Mouse (Mus musculus) heart, embryonic 11.5 days (tissue): ENCODE results near the gene Rtl5. TPM values are rescaled to one million over a fixed set of nuclear protein-coding genes. Genes with fewer than 3 reads are reported as not detected.

Source experiments
- ATAC-seq: fragments of 200-750 bp; cut with Nextera tagmentation; replicated peaks from 2 replicates; pipeline ENCODE4 v1.8.0; 2017; ENCODE audit warnings: moderate library complexity; ENCODE audit not compliant: insufficient number of reproducible peaks, low FRiP score, low TSS enrichment
- H3K27ac ChIP-seq: fragments of 300-500 bp; sonication (generic); 2 replicates; pipeline ENCODE4 v1.5.1; 2014; ENCODE audit warnings: mild to moderate bottlenecking, low read depth, low read length
- H3K27me3 ChIP-seq: fragments of 300-500 bp; sonication (generic); 2 replicates; pipeline ENCODE4 v1.6.1; 2014; ENCODE audit warnings: mild to moderate bottlenecking, low read length, mixed read lengths; ENCODE audit not compliant: control insufficient read depth, insufficient read depth
- H3K36me3 ChIP-seq: fragments of 300-500 bp; sonication (generic); 2 replicates; pipeline ENCODE4 v1.6.1; 2014; ENCODE audit warnings: mild to moderate bottlenecking, low read length, moderate library complexity, mixed read lengths; ENCODE audit not compliant: control insufficient read depth, insufficient read depth
- H3K4me1 ChIP-seq: fragments of 300-500 bp; sonication (generic); 2 replicates; pipeline ENCODE4 v1.6.1; 2014; ENCODE audit warnings: low read length; ENCODE audit not compliant: control insufficient read depth, insufficient read depth
- H3K4me2 ChIP-seq: fragments of 300-500 bp; sonication (generic); 2 replicates; pipeline ENCODE4 v1.6.1; 2014; ENCODE audit warnings: mild to moderate bottlenecking, moderate library complexity
- H3K4me3 ChIP-seq: fragments of 300-500 bp; sonication (generic); 2 replicates; pipeline ENCODE4 v1.5.1; 2014; ENCODE audit warnings: low read depth, low read length
- H3K9ac ChIP-seq: fragments of 300-500 bp; sonication (generic); 2 replicates; pipeline ENCODE4 v1.6.1; 2014; ENCODE audit warnings: mild to moderate bottlenecking, low read depth, low read length, moderate library complexity
- H3K9me3 ChIP-seq: fragments of 300-500 bp; sonication (generic); replicated peaks from 2 replicates; pipeline ENCODE4 v1.6.1; 2016; ENCODE audit warnings: low read length; ENCODE audit not compliant: control insufficient read depth
- WGBS: fragments of 180-500 bp; shearing (Covaris S2); extraction: QIAGEN DNeasy Blood & Tissue Kit; methylation state at CpG from one replicate; pipeline ENCODE4 v1.1.7; 2014; ENCODE audit not compliant: insufficient replicate concordance; 5-methylcytosine and 5-hydroxymethylcytosine counted together
- polyA plus RNA-seq: library from polyadenylated mRNA; unstranded; fragments of >200 nt; fragmentation: Nextera tagmentation; extraction: Ambion mirVana; gene quantifications from 2 replicates; pipeline ENCODE4 v1.2.1, GENCODE M21; 2014

Rtl5 gene
- polyA plus RNA-seq, 1 experiment from 2014 or later = 0.92 TPM

GRCm38 (mm10) chrX:102085798-102086443 lies 14.8 kb upstream of the Rtl5 start:
- Histone ChIP-seq H3K4me3 (no peak overlapping the region), H3K9ac (no peak overlapping the region), H3K27me3 (peaks cover 3% of the 10 kb centered on the region), H3K9me3 (no peaks in the 10 kb centered on the region), H3K27ac (no peak overlapping the region), H3K36me3 (no peaks in the 10 kb centered on the region), H3K4me2 (no peak overlapping the region), H3K4me1 (no peaks in the 10 kb centered on the region)
- ATAC-seq = no peak
- WGBS = 86% methylated on average over 8 of the region's 8 CpGs

GRCm38 (mm10) chrX:102082340-102082739 lies 11.2 kb upstream of the Rtl5 start:
- H3K9ac ChIP-seq = no peak overlapping the region
- no peak overlapping the region for H3K27ac ChIP-seq
- no peak overlapping the region for H3K4me3 ChIP-seq
- H3K9me3 ChIP-seq = no peaks in the 10 kb centered on the region
- H3K36me3 ChIP-seq = no peaks in the 10 kb centered on the region
- 55% methylated on average over 5 of the region's 5 CpGs for WGBS
- no peak for ATAC-seq
- H3K27me3 ChIP-seq = peaks cover 3% of the 10 kb centered on the region
- H3K4me1 ChIP-seq = no peaks in the 10 kb centered on the region
- no peak overlapping the region for H3K4me2 ChIP-seq

- WGBS = 66% methylated on average over 7 of the region's 7 CpGs
- no peaks in the 10 kb centered on the region for H3K4me1 ChIP-seq
- no peak overlapping the region for H3K9ac ChIP-seq
- H3K4me3 ChIP-seq = no peak overlapping the region
- no peaks in the 10 kb centered on the region for H3K36me3 ChIP-seq
- no peaks in the 10 kb centered on the region for H3K9me3 ChIP-seq
- no peak overlapping the region for H3K4me2 ChIP-seq
- no peak overlapping the region for H3K27ac ChIP-seq
- peaks cover 3% of the 10 kb centered on the region for H3K27me3 ChIP-seq
- ATAC-seq = no peak
These were observed 10.6 kb upstream of the Rtl5 start for GRCm38 (mm10) chrX:102081573-102082279.

- Histone ChIP-seq H3K27ac (no peak overlapping the region), H3K4me3 (no peak overlapping the region), H3K9ac (no peak overlapping the region), H3K9me3 (no peaks in the 10 kb centered on the region), H3K4me1 (no peaks in the 10 kb centered on the region), H3K27me3 (peaks cover 3% of the 10 kb centered on the region), H3K4me2 (no peak overlapping the region), H3K36me3 (no peaks in the 10 kb centered on the region)
- no peak for ATAC-seq
- 70% methylated on average over 10 of the region's 10 CpGs for WGBS
These were observed 10.0 kb upstream of the Rtl5 start for GRCm38 (mm10) chrX:102081076-102081475.

- Histone ChIP-seq H3K36me3 (peaks cover 3% of the 10 kb centered on the region; the same call in 1 of the 2 replicates), H3K4me1 (no peaks in the 10 kb centered on the region), H3K9me3 (no peaks in the 10 kb centered on the region), H3K9ac (no peak overlapping the region), H3K27me3 (peaks cover under 1% of the 10 kb centered on the region; the same call in 1 of the 2 replicates), H3K27ac (no peak overlapping the region), H3K4me3 (no peak overlapping the region), H3K4me2 (no peak overlapping the region)
- WGBS = 77% methylated on average over 7 of the region's 7 CpGs
- ATAC-seq = no peak
These were observed 6.0 kb upstream of the Rtl5 start for GRCm38 (mm10) chrX:102076886-102077765.

GRCm38 (mm10) chrX:102075158-102075557 lies 4.1 kb upstream of the Rtl5 start:
- 79% methylated on average over 4 of the region's 4 CpGs for WGBS
- Histone ChIP-seq H3K4me3 (no peak overlapping the region), H3K4me1 (no peaks in the 10 kb centered on the region), H3K9ac (no peak overlapping the region), H3K9me3 (no peaks in the 10 kb centered on the region), H3K27ac (no peak overlapping the region), H3K36me3 (peaks cover 3% of the 10 kb centered on the region; the same call in 1 of the 2 replicates), H3K27me3 (peaks cover 6% of the 10 kb centered on the region; the same call in 1 of the 2 replicates), H3K4me2 (no peak overlapping the region)
- no peak for ATAC-seq

- Histone ChIP-seq H3K27ac (no peak overlapping the region), H3K9me3 (no peaks in the 10 kb centered on the region), H3K9ac (no peak overlapping the region), H3K27me3 (peaks cover 6% of the 10 kb centered on the region; the same call in 1 of the 2 replicates), H3K4me2 (no peak overlapping the region), H3K4me1 (0 out of 2 replicates have a peak, but pooled peaks cover 2% of the 10 kb centered on the region), H3K36me3 (peaks cover 3% of the 10 kb centered on the region; the same call in 1 of the 2 replicates), H3K4me3 (no peak overlapping the region)
- ATAC-seq = no peak
- 74% methylated on average over 5 of the region's 5 CpGs for WGBS
These were observed 3.3 kb upstream of the Rtl5 start for GRCm38 (mm10) chrX:102074435-102074834.

GRCm38 (mm10) chrX:102073605-102074325 lies 2.7 kb upstream of the Rtl5 start:
- Histone ChIP-seq H3K4me2 (no peak overlapping the region), H3K4me1 (0 out of 2 replicates have a peak, but pooled peaks cover 2% of the 10 kb centered on the region), H3K27me3 (peaks cover 6% of the 10 kb centered on the region; the same call in 1 of the 2 replicates), H3K36me3 (peaks cover 3% of the 10 kb centered on the region; the same call in 1 of the 2 replicates), H3K9me3 (no peaks in the 10 kb centered on the region), H3K9ac (no peak overlapping the region), H3K4me3 (no peak overlapping the region), H3K27ac (no peak overlapping the region)
- WGBS = 84% methylated on average over 14 of the region's 14 CpGs
- no peak for ATAC-seq
